Mouse (Mus musculus): ENCODE measurements at regions not wholly inside any gene's neighbourhood (a gene's known extent, or its start where the extent isn't known, plus 50 kb on each side); places are given as distances from the start of the nearest gene placed in this dataset.

GRCm38 (mm10) chr14:118419442-118420193, 152.9 kb downstream of the Gm9376 start:
- no peak for DNase-seq (ENCODE audit: low spot score in 2 of 2)

- DNase-seq (ENCODE audit: low spot score in 2 of 2), result peak in 1 of 2 experiments; percentile 6
These were observed 155.7 kb downstream of the Gm9376 start for GRCm38 (mm10) chr14:118422351-118423001.

- DNase-seq (ENCODE audit: low spot score in 2 of 2), result no peak
These were observed 156.5 kb downstream of the Gm9376 start for GRCm38 (mm10) chr14:118423269-118423668.

- DNase-seq (ENCODE audit: low spot score in 2 of 2), result no peak
These were observed 159.8 kb downstream of the Gm9376 start for GRCm38 (mm10) chr14:118426562-118426961.

GRCm38 (mm10) chr14:118430286-118430685, 163.5 kb downstream of the Gm9376 start:
- no peak for DNase-seq (ENCODE audit: low spot score in 2 of 2)

- no peak for DNase-seq (ENCODE audit: low spot score in 2 of 2)
These were observed 164.0 kb downstream of the Gm9376 start for GRCm38 (mm10) chr14:118430740-118431139.

- DNase-seq (ENCODE audit: low spot score in 2 of 2), result no peak
These were observed 164.6 kb downstream of the Gm9376 start for GRCm38 (mm10) chr14:118431241-118431882.
